Mouse (Mus musculus) embryonic facial prominence, embryonic 11.5 days (tissue): ENCODE measurements around the gene Klf14. TPM values are rescaled to one million over a fixed set of nuclear protein-coding genes. Genes with fewer than 3 reads are reported as not detected.

Experiments used
- ATAC-seq: fragments of 200-750 bp; cut with Nextera tagmentation; replicated peaks from 2 replicates; pipeline ENCODE4 v1.8.0; 2017; ENCODE audit warnings: low read depth; ENCODE audit not compliant: insufficient number of reproducible peaks, low FRiP score, low TSS enrichment
- DNase-seq: peaks from one replicate; pipeline ENCODE4 v3.0.0-alpha.2; 2015; ENCODE audit warnings: low spot score
- H3K27ac ChIP-seq: fragments of 300-500 bp; sonication (generic); replicated peaks from 2 replicates; pipeline ENCODE4 v1.5.1; 2014; ENCODE audit warnings: mild to moderate bottlenecking, low read depth, low read length, control low read depth
- H3K27me3 ChIP-seq: fragments of 300-500 bp; sonication (generic); 2 replicates; pipeline ENCODE4 v1.6.1; 2014; ENCODE audit warnings: mild to moderate bottlenecking, low read length, moderate library complexity, mixed read lengths; ENCODE audit not compliant: control insufficient read depth, insufficient read depth
- H3K36me3 ChIP-seq: fragments of 300-500 bp; sonication (generic); replicated peaks from 2 replicates; pipeline ENCODE4 v1.6.1; 2014; ENCODE audit warnings: low read depth, mild to moderate bottlenecking, low read length, moderate library complexity, mixed read lengths; ENCODE audit not compliant: control insufficient read depth, insufficient read depth
- H3K4me1 ChIP-seq: fragments of 300-500 bp; sonication (generic); 2 replicates; pipeline ENCODE4 v1.6.1; 2014; ENCODE audit warnings: low read length, mixed read lengths; ENCODE audit not compliant: control insufficient read depth, insufficient read depth
- H3K4me2 ChIP-seq: fragments of 300-500 bp; sonication (generic); 2 replicates; pipeline ENCODE4 v1.6.1; 2014; ENCODE audit warnings: low read depth, mild to moderate bottlenecking, control low read depth, low read length, moderate library complexity
- H3K4me3 ChIP-seq: fragments of 300-500 bp; sonication (generic); 2 replicates; pipeline ENCODE4 v1.5.1; 2014; ENCODE audit warnings: low read depth, low read length, control low read depth
- H3K9ac ChIP-seq: fragments of 300-500 bp; sonication (generic); replicated peaks from 2 replicates; pipeline ENCODE4 v1.6.1; 2014; ENCODE audit warnings: mild to moderate bottlenecking, control low read depth, low read length
- H3K9me3 ChIP-seq: fragments of 300-500 bp; sonication (generic); replicated peaks from 2 replicates; pipeline ENCODE4 v1.6.1; 2016; ENCODE audit warnings: mild to moderate bottlenecking, low read length, inconsistent platforms, mixed read lengths; ENCODE audit not compliant: control insufficient read depth
- whole genome bisulfite sequencing: fragments of 180-500 bp; shearing (Covaris S2); extraction: QIAGEN DNeasy Blood & Tissue Kit; methylation state at CpG from one replicate; pipeline ENCODE4 v1.1.7; 2014; 5-methylcytosine and 5-hydroxymethylcytosine counted together
- polyA plus RNA-seq: library from polyadenylated mRNA; unstranded; fragments of >200 nt; fragmentation: Nextera tagmentation; extraction: Ambion mirVana; gene quantifications from 2 replicates; pipeline ENCODE4 v1.2.1, GENCODE M21; 2014

The Klf14 gene
- polyA plus RNA-seq: 2.0 and 2.9 TPM in 2 replicates

GRCm38 (mm10) chr6:30958736-30959540 is at the start of gene Klf14:
Klf14 (minus strand) TSS chr6:30959078.
- under 1% methylated on average over 66 of the region's 75 CpGs for WGBS
- peaks cover 23% of the 10 kb centered on the region for H3K9me3 ChIP-seq
- H3K27ac ChIP-seq: no peak within 1 kb of the TSS
- no peaks in the 10 kb centered on the region; the same call in 1 of the 2 replicates for H3K36me3 ChIP-seq
- DNase-seq (peak; percentile 60), ATAC-seq (no peak)
- H3K4me3 ChIP-seq: peak within 1 kb of the TSS; percentile 46
- peak within 1 kb of the TSS; percentile 82 for H3K4me2 ChIP-seq
- peaks cover 18% of the 10 kb centered on the region for H3K27me3 ChIP-seq
- H3K9ac ChIP-seq: peak within 1 kb of the TSS; percentile 27; the same call in 1 of the 2 replicates
- H3K4me1 ChIP-seq: no peaks in the 10 kb centered on the region

- 61% methylated on average over 6 of the region's 6 CpGs for WGBS
- H3K27me3 ChIP-seq: no peaks in the 10 kb centered on the region
- H3K9me3 ChIP-seq: no peaks in the 10 kb centered on the region
- H3K9ac ChIP-seq: no peak overlapping the region
- H3K4me2 ChIP-seq: no peak overlapping the region
- H3K4me3 ChIP-seq: no peak overlapping the region
- DNase-seq (no peak), ATAC-seq (no peak)
- H3K36me3 ChIP-seq: no peaks in the 10 kb centered on the region
- H3K4me1 ChIP-seq: no peaks in the 10 kb centered on the region
- H3K27ac ChIP-seq: no peak overlapping the region
Measured at GRCm38 (mm10) chr6:31006111-31006600, 47.3 kb upstream of the Klf14 start.

GRCm38 (mm10) chr6:30986393-30986792 is 27.5 kb upstream of the Klf14 start:
- no peaks in the 10 kb centered on the region for H3K36me3 ChIP-seq
- no peaks in the 10 kb centered on the region for H3K4me1 ChIP-seq
- H3K9me3 ChIP-seq: no peaks in the 10 kb centered on the region
- no peaks in the 10 kb centered on the region for H3K27me3 ChIP-seq
- H3K9ac ChIP-seq: no peak overlapping the region
- 85% methylated on average over 5 of the region's 5 CpGs for WGBS
- no peak for DNase-seq
- H3K4me3 ChIP-seq: no peak overlapping the region
- H3K4me2 ChIP-seq: no peak overlapping the region
- no peak overlapping the region for H3K27ac ChIP-seq
- ATAC-seq: no peak

GRCm38 (mm10) chr6:30983021-30983420 is 24.1 kb upstream of the Klf14 start:
- no peaks in the 10 kb centered on the region for H3K36me3 ChIP-seq
- WGBS: 63% methylated on average over 4 of the region's 4 CpGs
- H3K9me3 ChIP-seq: no peaks in the 10 kb centered on the region
- H3K9ac ChIP-seq: no peak overlapping the region
- H3K27ac ChIP-seq: no peak overlapping the region
- no peak overlapping the region for H3K4me3 ChIP-seq
- H3K4me1 ChIP-seq: no peaks in the 10 kb centered on the region
- no peak for DNase-seq
- ATAC-seq: no peak
- H3K27me3 ChIP-seq: no peaks in the 10 kb centered on the region
- no peak overlapping the region for H3K4me2 ChIP-seq

- DNase-seq: peak; percentile 52
- ATAC-seq: no peak
- H3K9ac ChIP-seq: no peak overlapping the region
- H3K27me3 ChIP-seq: no peaks in the 10 kb centered on the region
- no peaks in the 10 kb centered on the region for H3K36me3 ChIP-seq
- H3K4me1 ChIP-seq: no peaks in the 10 kb centered on the region
- peak overlapping the region; percentile 19; the same call in 1 of the 2 replicates for H3K4me2 ChIP-seq
- H3K4me3 ChIP-seq: no peak overlapping the region
- no peak overlapping the region for H3K27ac ChIP-seq
- H3K9me3 ChIP-seq: no peaks in the 10 kb centered on the region
- 24% methylated on average over 13 of the region's 13 CpGs for WGBS
Measured at GRCm38 (mm10) chr6:30982372-30982980, 23.6 kb upstream of the Klf14 start.

- WGBS: 88% methylated on average over 5 of the region's 5 CpGs
- no peak for ATAC-seq
- no peaks in the 10 kb centered on the region for H3K4me1 ChIP-seq
Measured at GRCm38 (mm10) chr6:30981351-30981750, 22.5 kb upstream of the Klf14 start.

GRCm38 (mm10) chr6:30978615-30979014 is 19.7 kb upstream of the Klf14 start:
- DNase-seq (no peak), ATAC-seq (no peak; the same call in 1 of the 2 replicates)
- no peaks in the 10 kb centered on the region for H3K9me3 ChIP-seq
- no peak overlapping the region for H3K27ac ChIP-seq
- no peaks in the 10 kb centered on the region for H3K4me1 ChIP-seq
- H3K36me3 ChIP-seq: no peaks in the 10 kb centered on the region
- no peak overlapping the region for H3K9ac ChIP-seq
- H3K4me2 ChIP-seq: no peak overlapping the region
- no peak overlapping the region for H3K4me3 ChIP-seq
- no peaks in the 10 kb centered on the region for H3K27me3 ChIP-seq
- WGBS: 76% methylated on average over 1 of the region's 1 CpGs

More at GRCm38 (mm10) chr6:30981351-30981750, 22.5 kb upstream of the Klf14 start:
- H3K4me2 ChIP-seq: no peak overlapping the region
- no peak overlapping the region for H3K4me3 ChIP-seq
- no peaks in the 10 kb centered on the region for H3K27me3 ChIP-seq
- DNase-seq: no peak
- H3K27ac ChIP-seq: no peak overlapping the region
- H3K9ac ChIP-seq: no peak overlapping the region
- no peaks in the 10 kb centered on the region for H3K36me3 ChIP-seq
- no peaks in the 10 kb centered on the region for H3K9me3 ChIP-seq

GRCm38 (mm10) chr6:30972121-30972520 is 13.2 kb upstream of the Klf14 start:
- ATAC-seq: no peak
- 81% methylated on average over 1 of the region's 1 CpGs for WGBS
- H3K27me3 ChIP-seq: no peaks in the 10 kb centered on the region

More at GRCm38 (mm10) chr6:30972121-30972520, 13.2 kb upstream of the Klf14 start:
- H3K36me3 ChIP-seq: no peaks in the 10 kb centered on the region
- H3K9me3 ChIP-seq: no peaks in the 10 kb centered on the region
- H3K4me1 ChIP-seq: no peaks in the 10 kb centered on the region
- no peak overlapping the region for H3K4me2 ChIP-seq
- DNase-seq: no peak
- no peak overlapping the region for H3K9ac ChIP-seq
- no peak overlapping the region for H3K27ac ChIP-seq
- H3K4me3 ChIP-seq: no peak overlapping the region
